Mouse (Mus musculus) stomach, postnatal 0 days (tissue): Measurements from ENCODE around the gene Nlk.

ENCODE experiments used
- CTCF ChIP-seq: IDR thresholded peaks from 2 replicates; pipeline ENCODE4 v1.5.1; 2016; ENCODE audit warnings: antibody characterized with exemption, low read depth, mild to moderate bottlenecking, moderate library complexity
- EP300 ChIP-seq: optimal IDR thresholded peaks from 2 replicates; pipeline ENCODE3; 2016; ENCODE audit warnings: antibody characterized with exemption

GRCm38 (mm10) chr11:78678761-78679160, 18.4 kb downstream of the Nlk start:
- no peak for TF ChIP-seq CTCF
- TF ChIP-seq EP300, result no peak
